Mouse (Mus musculus): ENCODE results near the gene Ccl24. TPM values are rescaled to one million over a fixed set of nuclear protein-coding genes. Genes with fewer than 3 reads are reported as not detected.

Gene Ccl24
- total RNA-seq, 4 experiments from 2014 or later: 0.61 TPM; not detected in 3

DNA sequence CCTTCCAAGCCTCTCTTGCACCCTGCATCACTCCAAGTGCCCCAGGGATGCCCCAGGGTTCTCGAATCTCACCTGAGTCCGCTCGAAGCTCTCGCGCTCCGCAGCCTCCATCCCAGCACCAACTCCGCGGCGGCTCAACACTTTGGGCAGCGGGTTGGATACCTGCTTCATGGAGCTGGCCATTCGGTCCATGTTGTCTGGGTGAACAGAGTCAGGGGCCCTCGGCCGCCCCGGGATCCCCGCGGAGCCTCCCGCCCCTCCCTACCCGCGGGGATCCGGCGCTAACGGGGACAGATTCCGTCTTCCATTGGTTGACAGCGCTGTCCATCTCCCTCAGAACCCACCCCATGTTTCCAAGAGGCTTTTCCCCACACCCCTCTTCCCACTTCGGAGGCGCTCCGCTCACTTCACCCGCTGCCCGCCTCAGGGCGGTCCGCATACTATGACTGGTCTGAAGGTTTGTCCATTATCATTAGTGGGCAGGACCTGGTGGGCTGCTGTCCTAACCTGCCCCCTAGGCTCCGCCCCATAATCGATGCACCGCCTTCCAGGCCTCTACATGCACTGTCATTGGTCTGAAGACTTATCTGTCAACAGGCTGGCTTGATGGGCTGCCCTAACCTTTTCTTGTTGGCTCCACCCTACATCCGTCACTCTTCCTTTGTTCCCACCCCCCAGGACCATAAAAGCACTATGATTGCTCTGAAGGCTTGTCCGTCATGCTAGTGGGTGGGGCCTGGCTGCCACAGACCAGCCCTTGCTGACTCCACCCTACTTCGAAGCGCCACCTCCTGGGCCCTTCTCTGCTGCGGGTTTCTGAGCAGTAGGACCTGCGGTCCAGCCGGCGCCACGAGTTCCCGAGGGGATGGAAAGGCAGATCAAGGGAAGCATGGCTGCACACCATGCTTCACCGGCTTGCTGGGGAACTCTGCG, 27.7 kb downstream of the Ccl24 start, which contains the start of gene Hip1:
Gene Hip1 (minus strand): TSS at position 256 of the 933 bp plus-strand sequence.
- DNase-seq (ENCODE audit: low spot score in 2 of 2): peak; percentile 100

GRCm38 (mm10) chr5:135544032-135544558, 28.8 kb downstream of the Ccl24 start:
- no peak for DNase-seq (ENCODE audit: low spot score in 2 of 2)

- no peak for DNase-seq (ENCODE audit: low spot score in 2 of 2)
These were observed 35.0 kb downstream of the Ccl24 start for GRCm38 (mm10) chr5:135537794-135538214.

DNA sequence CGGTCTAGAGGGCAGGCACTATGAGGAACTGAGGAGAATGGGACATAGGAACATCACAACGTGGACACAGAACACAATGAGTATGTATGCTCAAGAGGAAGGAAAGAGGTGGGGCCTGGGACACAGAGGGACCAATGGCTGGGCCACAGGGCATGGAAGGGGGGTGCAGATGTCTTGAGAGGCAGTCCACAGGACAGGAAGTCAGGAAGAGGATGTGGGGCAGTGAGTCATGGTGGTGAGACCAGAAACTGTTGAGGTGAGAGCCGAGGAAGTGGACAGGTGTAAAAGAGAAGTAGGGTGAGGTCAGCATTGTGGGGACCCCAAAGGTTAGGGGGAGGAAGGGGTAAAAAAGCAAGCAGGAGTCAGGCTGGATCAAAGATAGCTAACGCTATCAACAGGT, 35.5 kb downstream of the Ccl24 start:
- no peak for DNase-seq (ENCODE audit: low spot score in 2 of 2)

DNA sequence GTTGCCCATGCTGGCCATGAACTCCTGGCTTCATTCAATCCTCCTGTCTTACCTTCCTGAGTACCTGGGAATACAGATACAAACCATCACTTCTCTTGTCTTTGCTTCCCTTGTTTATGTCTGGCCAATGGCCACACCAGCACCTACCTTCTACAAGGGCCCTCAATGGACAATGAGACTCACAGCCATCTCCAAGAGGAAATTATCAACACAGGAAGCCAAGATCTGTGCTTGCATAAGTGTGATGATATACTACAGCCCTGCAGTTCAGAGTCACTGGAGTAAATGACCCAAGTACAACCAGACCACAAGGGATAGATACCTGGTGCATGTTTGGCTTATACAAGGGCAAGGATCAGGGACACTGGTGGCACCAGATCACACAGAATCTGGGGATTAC, 37.0 kb downstream of the Ccl24 start:
- no peak for DNase-seq (ENCODE audit: low spot score in 2 of 2)

DNA sequence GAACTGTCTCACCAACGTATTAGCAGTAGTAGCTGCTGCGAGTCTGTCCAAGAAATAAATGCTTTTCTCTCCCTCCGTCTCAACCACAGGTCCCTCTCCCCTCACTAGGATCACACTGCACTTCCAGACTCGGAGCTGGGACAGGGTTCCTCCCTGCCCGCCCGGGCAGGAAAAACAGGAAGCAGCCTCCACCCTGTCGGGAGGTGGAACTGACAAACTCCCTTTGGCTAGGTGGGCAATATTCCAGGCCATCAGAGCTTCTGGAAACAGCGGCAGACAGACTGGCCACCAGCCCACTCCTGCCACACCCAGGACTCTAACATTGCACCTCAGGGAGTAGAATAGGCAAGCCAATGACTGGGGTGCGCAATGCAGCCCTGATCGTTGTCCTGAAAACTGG, 39.4 kb downstream of the Ccl24 start:
- DNase-seq (ENCODE audit: low spot score in 2 of 2): no peak

DNA sequence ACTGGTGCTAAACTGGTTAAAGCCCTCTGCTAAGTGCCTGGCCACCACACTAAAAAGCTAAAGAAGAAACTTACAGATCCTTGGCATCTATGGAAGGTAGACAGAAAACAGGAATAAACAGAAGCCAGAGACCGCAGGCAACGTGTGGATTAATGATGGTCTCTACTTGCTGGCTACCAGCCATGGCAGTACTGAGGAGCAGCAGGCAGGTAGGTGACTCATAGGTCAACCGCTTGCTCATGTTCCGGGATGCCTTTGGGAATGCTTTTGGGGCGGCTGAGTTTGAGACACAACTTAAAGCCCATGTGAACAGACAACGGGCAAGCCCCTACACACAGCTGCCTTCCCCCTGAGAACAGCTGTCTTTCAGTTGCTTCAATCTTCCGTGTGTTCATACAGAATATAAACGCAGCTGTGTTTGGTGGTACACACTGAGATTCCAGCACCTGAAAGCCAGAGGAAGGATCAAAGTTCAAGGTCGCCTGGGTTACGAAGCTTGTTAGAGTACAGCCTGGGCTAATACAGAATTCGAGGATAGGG, 41.5 kb downstream of the Ccl24 start:
- no peak for DNase-seq (ENCODE audit: low spot score in 2 of 2)

- DNase-seq (ENCODE audit: low spot score in 2 of 2): no peak
These were observed 42.9 kb downstream of the Ccl24 start for GRCm38 (mm10) chr5:135529964-135530363.

DNA sequence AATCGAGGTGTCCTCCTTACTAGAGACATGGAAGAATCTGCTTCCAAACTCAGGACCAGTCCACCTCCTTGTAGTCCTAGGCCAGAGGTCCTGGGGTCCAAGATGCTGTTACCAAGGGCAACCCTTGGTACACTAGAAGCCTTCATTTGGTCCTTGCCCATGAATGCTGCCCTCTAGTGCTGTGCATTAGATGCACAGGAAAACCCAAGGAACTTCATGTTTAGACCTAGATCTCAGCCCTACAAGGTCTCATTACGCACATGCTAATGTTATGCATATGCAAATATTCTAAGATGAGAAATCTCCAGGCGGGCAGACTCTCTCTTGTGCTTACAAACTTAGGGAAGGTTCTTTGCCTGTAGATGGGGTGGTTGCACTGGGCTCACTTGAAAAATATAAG, 43.5 kb downstream of the Ccl24 start:
- no peak for DNase-seq (ENCODE audit: low spot score in 2 of 2)

GRCm38 (mm10) chr5:135527986-135528385, 44.9 kb downstream of the Ccl24 start:
- no peak for DNase-seq (ENCODE audit: low spot score in 2 of 2)

DNA sequence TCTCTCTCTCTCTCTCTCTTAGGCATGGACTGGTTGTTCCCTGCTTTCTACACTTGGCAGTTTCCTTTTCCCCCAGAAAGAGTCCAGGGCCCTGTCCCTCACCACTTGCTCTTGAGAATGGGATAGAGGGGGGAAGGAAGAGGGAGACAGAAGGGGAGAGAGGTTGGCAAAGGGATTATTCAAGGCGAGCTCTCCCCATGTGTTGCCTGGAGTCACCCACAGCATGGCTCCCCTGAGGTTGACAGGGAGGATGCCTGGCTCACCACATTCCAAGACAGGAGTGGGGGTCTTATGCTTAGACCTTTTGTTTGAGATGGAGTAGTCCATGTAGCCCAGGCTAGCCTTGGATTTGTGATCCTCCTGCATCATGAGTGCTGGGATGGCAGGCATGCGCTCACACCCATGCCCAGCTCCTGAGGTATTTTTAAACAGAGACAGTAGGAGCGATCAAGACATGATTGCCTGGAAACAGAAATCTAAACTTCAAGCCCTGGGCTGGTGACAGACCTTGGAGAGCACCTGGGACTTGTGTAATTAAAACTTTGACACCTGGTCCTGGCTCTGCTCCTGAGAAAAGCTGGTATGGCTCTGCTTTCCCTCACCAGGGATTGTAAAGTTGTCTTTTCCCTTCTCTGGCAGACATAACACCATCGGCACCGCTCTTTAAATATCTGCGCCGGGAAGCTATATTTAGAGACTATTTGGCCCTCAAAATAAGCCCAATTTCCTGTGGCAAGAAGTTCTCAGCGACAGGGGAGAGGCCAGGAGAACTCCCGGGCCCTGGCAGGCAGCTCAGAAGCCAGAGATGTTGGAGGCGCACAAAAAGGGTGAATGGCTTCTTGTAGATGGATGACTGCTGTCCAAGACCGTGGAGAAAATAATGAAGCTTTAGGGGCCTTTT, 47.9 kb downstream of the Ccl24 start:
- no peak for DNase-seq (ENCODE audit: low spot score in 2 of 2)

GRCm38 (mm10) chr5:135524087-135524486, 48.8 kb downstream of the Ccl24 start:
- no peak for DNase-seq (ENCODE audit: low spot score in 2 of 2)

DNA sequence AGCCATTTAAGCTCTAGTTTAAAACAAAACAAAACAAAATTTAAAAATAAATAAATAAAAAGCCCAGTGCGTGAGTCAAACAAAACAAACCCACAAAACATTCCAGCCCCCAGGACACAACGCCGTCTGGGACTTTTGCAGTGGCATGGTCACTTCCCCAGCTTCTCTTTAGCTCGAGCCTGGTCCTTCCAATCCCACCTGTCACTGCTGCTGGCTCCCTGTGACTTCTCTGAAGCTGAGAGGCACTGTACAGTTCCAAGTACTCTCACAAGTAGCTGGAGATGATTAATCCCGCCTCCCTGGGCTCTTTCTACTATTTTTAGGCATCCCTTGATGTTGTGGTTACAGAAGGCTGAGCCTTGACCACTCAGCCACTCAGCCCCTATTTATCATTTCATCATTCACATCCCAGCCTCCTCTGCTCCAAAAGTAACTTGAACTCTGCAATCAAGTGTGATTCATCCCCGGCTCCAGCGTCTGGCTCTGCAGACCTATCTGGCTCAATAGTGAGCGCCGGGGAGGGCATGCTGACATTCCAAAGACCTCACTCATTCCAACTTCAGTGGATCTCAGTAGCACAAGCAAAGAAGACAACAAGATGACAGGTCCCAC, 50.6 kb downstream of the Ccl24 start:
- no peak for DNase-seq (ENCODE audit: low spot score in 2 of 2)

Other genes with a start within 250 kb of the Ccl24 start
- gene Fkbp6, start 223.0 kb downstream of the Ccl24 start, total RNA-seq (2022): under 1 TPM in 3 of 4 experiments, not detected in 1; 0.25 to 0.80 (median 0.61) TPM
- gene Trim50, start 219.8 kb downstream of the Ccl24 start, total RNA-seq (2022): not detected
- 10 to 100 TPM; 23.5 to 30.2 (median 26.1) TPM for gene Nsun5, start 203.1 kb downstream of the Ccl24 start, total RNA-seq (2022)
- 10 to 100 TPM; 45.0 to 48.3 (median 46.9) TPM for gene Pom121, start 178.5 kb downstream of the Ccl24 start, total RNA-seq (2022)
- 10 to 100 TPM; 34.4 to 48.8 (median 44.9) TPM for gene Hip1, start 27.9 kb downstream of the Ccl24 start, total RNA-seq (2022)
- gene Ccl26, start 9.5 kb downstream of the Ccl24 start, total RNA-seq (2022): not detected
- 10 to 100 TPM; 80.8 to 90.5 (median 88.2) TPM for gene Rhbdd2, start 59.6 kb upstream of the Ccl24 start, total RNA-seq (2022)
- 100 to 1,000 TPM in 3 of 4 experiments, 10 to 100 TPM in 1; 93.4 to 111 (median 107) TPM for gene Por, start 97.0 kb upstream of the Ccl24 start, total RNA-seq (2022)
- 10 to 100 TPM; 15.7 to 20.4 (median 17.3) TPM for gene Tmem120a, start 171.4 kb upstream of the Ccl24 start, total RNA-seq (2022)
- under 1 TPM in 2 of 4 experiments, not detected in 2; 0.73 to 0.85 TPM for gene Styxl1, start 205.3 kb upstream of the Ccl24 start, total RNA-seq (2022)
- gene Mdh2, start 205.4 kb upstream of the Ccl24 start, total RNA-seq (2022): 100 to 1,000 TPM; 392 to 413 (median 402) TPM
- 10 to 100 TPM; 59.8 to 90.9 (median 72.0) TPM for gene Srrm3, start 233.8 kb upstream of the Ccl24 start, total RNA-seq (2022)